Mouse (Mus musculus) bone marrow macrophage, adult 2 months (primary cell): Measurements from ENCODE around the gene Rrn3.
"Not testable (repeated sequence)": the region's sequence is repeated elsewhere in the genome, so short reads cannot be mapped to it uniquely, and the experiment has no call there.

ENCODE experiments used
- CTCF ChIP-seq: IDR thresholded peaks from 2 replicates; pipeline ENCODE4 v1.5.1; 2012; ENCODE audit warnings: low read depth, mild to moderate bottlenecking, low read length, moderate library complexity
- POLR2A ChIP-seq: IDR thresholded peaks from 2 replicates; pipeline ENCODE4 v1.6.1; 2012; ENCODE audit warnings: mild to moderate bottlenecking, low read depth, low read length, borderline replicate concordance

- not testable (repeated sequence) for TF ChIP-seq CTCF, POLR2A
Observed at GRCm38 (mm10) chr16:13774011-13774410, 6.5 kb upstream of the Rrn3 start.
